Mouse (Mus musculus): ENCODE data around the gene Parp11.

Gene Parp11

DNA sequence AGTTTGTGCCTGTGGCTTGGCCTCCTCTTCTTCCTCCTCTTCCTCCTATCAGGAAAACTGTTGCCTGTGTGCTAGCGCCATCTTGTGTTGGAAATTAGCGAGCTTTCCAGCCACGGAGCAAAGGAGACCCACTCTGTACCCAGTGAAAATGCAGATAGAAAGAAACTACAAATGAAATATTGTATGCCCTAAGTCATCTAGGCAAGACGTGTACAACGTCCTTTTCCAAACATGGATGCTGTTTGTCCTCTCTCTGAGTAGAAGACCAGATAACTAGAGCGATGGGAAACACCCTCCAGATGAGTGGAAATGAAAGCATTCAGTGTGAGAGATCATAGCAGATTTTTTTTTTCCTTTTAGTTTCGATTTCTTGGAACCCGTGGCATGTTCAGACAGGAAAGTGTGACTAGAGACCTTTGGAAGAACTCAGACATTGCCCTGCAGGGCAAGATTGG, at the start of gene Parp11:
Gene Parp11 (plus strand): TSS at position 405 of the 455 bp plus-strand sequence.
- peak; percentile 28 for DNase-seq

- no peak for DNase-seq
These were observed 48.6 kb upstream of the Parp11 start for GRCm38 (mm10) chr6:127398073-127398472.

- no peak for DNase-seq
These were observed 45.2 kb upstream of the Parp11 start for GRCm38 (mm10) chr6:127401419-127401818.

DNA sequence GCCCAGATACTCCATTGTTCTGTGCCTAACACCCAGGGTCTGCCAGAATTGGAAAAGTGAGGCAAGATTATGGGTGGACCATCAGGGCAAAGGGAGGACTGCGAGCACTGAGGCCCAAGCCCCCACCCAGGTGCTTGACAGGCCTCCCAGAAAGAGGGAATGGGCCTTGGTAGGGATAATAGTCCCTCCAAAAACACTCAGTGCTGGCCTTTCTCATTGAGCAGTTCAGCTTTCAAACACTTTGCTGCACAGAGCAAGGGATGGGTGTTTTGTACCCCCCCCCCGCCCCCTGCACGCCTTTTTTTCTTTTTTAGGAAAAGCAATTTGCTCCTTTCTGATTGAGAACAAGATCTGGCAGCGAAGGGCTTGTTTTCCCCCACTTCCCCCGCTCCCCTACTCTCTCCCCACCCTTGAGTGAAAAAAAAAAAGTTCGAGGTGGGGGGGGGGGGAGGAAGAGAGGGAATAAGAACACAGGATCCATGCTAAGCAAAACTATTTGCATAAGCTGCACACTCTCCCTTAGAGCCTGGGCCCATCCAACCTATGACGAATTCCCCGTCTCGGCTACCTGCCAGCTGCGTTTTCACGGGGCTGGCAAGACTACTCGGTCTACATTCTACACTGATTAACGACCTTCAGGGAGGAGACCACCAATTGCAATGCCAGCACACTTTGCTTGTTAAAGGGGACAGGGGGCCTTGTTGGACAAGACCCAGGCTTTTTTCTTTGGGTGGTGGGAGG, 42.4 kb upstream of the Parp11 start:
- no peak for DNase-seq

DNA sequence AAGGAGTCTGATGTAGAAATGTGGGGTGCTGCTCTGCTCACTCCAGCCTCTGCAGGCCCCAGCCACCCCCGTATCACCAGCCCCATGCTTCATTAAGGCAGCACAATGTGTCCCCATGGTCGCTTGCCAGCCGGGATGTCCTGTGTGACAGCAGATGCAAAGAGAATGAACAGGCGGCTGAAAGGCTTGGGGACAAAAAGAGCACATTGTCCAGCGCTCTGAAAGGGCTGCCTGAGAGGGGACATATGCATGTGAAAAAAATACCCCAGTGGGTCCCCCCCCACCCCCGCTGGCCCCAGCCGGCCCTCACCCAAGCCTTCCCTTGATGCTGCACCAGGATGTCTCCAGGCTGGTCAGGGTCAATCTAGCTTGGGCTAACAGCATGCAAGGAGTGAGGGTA, 41.0 kb upstream of the Parp11 start:
- DNase-seq: no peak

- no peak for DNase-seq
These were observed 38.9 kb upstream of the Parp11 start for GRCm38 (mm10) chr6:127407742-127408141.

DNA sequence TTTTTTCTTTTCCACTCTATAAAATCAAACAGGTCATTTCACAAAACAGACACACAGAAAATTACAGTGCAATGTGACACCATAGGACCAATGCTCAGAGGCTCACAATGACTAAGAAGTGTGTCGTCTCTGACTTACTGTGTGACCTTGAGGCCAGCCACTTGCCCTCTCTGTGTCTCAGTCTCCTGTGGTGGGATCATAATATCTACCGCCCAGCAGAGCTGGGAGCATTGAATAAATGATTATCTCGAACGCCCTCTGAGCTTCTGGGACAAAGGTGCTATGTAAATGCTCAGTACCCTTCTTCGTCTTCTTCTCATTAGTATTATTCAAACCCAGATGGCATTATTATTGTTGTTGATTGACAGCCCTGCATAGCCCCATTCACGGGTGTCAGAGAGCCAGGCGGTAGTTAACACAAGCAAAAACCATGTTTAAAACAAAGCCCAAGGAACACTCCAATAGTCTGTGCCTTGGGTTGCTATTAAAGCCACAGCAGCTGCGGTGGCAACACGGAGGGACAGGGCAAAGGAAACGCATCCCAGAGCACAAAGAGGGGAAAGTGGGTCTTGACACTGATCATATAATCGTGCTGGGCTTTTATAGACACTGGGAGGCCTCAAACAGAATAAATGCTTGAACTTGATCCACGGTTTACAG, 29.0 kb upstream of the Parp11 start:
- DNase-seq: no peak

- DNase-seq: no peak
These were observed 28.3 kb upstream of the Parp11 start for GRCm38 (mm10) chr6:127418322-127418721.

DNA sequence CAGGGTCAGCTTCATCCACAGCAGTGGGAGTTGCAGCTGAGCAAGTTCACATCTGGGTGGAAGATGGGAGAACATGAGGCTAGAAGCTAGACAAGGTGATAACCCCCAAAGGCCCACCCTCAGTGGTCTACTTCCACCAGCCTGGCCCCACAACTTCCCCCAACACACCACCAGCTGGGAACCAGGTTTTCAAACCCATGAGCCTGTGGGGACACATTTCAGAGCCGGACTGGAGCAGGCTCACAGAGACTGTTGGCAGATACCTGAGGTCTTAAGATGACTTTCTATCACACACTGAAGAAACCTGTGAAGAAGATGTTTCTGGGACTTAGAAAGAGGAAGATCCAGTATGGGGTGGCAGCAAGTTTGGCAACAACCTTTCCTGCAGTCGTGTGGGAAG, 26.5 kb upstream of the Parp11 start:
- DNase-seq: no peak

DNA sequence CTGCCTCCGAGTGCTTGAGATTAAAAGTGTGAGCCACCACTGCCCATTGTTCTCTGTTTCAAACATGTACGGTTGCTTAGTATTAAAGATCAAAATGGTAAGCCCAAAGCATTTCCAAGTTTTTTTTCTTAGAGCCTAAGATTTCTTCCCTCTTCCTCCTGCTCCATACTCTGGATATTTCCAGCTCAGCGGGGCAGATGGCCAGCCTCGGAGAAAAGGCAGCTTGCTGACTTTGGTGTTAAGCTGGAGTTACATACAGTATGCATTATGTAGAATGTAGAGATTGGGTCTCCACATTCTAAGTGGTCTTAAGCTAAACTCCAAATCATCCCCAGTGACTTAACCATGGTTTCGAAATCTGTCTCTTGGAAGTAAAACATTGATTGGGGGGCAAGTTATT, 21.5 kb upstream of the Parp11 start:
- no peak for DNase-seq

- no peak for DNase-seq
These were observed 15.9 kb upstream of the Parp11 start for GRCm38 (mm10) chr6:127430716-127431115.

DNA sequence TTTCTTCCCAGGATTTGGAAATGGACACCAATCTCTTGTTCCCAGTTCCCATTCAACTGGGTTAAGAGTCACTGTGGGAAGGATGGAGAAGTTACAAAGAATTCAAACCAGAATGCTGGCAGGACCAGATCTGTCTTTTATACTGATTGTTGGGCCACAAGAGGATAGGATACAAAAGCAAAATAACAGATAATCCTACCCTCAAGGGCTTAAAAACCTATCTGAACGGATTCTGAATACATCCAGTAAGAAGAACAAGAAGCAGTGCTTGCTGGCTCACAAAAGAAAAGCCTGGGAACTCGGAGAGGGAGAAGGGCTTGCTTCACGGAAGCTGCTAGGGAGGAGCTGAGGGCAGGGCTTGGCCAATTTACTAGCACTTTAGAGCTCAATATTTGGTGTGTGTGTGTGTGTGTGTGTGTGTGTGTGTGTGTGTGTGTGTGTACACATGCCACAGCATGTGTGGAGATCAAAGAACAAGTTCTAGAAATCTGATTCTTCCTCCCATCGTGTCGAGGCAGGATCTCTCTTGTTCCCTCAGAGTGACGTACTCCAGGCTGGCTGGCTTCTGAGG, 15.4 kb upstream of the Parp11 start:
- DNase-seq: no peak

DNA sequence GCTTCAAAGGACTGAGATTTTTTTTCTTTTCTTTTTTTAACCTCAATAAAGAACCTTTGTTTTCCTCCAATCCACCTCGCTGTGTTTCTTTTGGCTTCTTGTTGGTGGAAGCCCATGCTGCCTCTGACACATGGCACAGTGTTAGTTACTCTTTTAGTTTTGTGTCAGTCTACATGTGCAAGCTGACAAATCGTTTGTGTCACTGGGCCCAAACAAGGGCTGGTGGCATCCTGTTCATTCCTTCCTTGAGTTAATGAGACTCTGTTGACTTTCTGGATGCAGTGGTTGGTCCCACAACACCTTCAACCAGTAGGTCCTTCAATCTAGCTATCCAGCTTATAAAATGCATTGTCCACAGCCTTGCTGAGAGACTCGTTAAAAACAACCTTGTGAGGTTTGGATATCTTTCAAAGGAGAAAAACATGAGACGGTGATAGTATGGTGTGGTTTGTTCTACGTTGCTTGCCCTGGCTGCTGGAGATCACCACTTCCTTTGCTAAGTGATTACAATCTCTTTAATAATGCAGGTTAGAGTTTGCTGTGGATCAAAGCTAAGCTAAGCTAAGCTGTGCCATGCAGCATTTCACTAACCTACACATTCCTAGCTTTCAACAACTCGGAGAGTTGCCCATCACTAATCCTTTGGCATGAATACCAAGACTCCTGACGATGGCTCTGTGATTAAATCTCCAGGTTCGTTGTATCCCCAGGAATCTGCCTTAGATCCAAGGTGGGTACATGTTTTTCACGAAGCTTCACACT, 12.6 kb upstream of the Parp11 start:
- DNase-seq: no peak

DNA sequence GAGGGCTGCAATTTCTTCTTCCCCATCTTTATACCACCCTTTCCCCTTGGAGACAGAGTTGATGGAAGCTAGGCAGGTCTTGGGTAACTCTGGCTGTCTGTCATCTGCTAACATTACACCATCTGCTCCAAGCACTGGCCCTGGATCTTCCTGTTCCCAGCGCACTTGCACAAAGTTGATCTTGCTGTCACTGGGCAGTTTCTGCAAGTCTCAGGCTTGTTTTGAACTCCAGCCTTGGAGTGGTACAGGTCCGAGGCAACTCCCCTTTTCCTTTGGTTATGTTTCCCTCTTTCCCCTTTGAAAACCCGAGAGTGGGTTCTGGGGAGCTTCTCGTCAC, 12.0 kb upstream of the Parp11 start:
- DNase-seq: no peak

GRCm38 (mm10) chr6:127439063-127439462, 7.6 kb upstream of the Parp11 start:
- no peak for DNase-seq

GRCm38 (mm10) chr6:127439540-127440195, 7.0 kb upstream of the Parp11 start:
- no peak for DNase-seq

DNA sequence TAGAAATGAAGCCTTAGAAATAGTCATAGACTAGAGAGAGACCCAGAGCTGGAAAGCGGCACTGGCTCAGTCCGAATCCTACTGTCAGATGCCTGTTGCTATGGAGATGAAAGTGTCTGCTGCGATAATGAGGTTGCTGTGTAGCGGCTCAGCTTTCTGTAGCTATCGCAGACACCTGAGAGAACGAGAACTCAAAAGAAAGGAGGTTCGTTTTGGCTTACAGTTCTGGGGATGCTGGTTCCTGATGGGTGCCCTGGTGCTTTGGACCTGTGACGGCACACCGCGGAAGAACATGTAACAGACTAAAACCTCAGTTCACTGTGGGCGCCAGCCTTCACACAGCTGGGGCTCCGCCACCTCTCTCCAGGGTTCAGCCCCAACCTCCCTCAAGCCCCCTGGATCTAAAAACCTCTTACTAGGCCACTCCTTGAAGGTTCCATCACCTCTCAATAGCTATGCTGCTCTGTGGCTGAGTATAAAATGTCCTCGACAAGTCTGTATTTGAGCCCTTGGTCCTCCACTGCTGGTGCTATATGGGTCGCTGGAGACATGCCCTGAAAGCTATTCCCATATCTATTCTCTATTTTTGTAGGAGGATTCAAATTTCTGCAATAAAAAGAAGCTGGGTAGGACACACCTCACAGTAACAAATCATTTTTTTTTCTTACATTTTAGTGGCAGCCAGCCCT, 6.1 kb upstream of the Parp11 start:
- DNase-seq: no peak

- DNase-seq: no peak
These were observed 4.1 kb upstream of the Parp11 start for GRCm38 (mm10) chr6:127442584-127442983.

DNA sequence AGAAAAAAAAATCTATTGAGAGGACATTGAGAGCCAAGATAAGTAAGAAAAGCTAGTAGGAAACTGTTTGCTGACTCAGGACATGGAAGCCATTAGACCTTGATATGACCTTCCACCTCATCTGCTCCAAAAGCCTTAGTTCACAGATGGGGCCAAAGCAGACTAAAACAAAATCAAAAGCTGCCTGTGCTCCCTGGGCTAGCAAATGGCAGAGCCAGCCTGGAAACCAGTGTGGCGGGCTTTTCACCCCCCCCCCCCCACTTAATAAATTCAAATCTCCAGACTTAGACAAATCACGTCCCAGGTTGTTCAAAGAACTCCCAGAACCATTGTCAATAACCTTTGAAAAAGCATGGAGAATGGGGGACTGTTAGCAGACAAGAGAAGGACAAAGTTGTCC, 2.7 kb upstream of the Parp11 start:
- DNase-seq: no peak

DNA sequence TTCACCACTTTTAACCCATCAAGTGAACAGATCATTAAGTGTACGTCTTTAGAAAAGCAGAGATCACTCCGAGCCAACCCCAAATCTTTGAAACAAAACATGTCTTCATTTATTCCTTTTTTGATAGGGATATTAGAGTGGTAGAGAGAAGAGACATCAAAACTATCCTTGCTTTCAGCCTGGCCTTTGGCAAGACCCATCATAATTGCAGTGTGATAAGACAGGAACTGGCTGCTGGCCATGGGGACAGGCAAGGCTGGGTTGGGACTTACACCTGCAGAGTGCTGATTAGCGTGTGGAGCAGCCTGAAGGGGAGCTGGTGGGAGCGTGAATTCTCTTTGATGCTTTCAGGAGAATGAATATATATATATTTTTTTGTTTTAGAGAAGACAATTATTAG, 2.2 kb upstream of the Parp11 start:
- DNase-seq: no peak

GRCm38 (mm10) chr6:127447686-127448460, 1.2 kb downstream of the Parp11 start:
- DNase-seq: no peak

DNA sequence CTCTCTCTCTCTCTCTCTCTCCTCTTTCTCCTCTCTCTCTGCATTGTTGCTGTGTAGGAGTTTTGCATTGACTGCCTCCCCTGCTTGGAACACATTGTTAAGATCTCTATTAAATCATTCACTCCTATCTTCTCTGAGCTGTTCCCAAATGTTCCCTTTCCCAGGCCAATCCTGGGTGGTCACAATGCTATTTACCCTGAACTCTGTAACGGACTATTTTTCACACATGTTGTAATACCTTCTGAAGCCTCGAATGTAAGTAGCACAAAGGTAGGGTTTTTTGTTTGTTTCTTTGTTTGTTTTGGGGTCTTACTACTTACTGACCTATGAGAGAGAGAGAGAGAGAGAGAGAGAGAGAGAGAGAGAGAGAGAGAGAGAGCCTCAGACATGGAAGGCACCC, 2.2 kb downstream of the Parp11 start:
- DNase-seq: no peak
